Mouse (Mus musculus): ENCODE measurements around the gene Gm28374. TPM values are rescaled to one million over a fixed set of nuclear protein-coding genes. Genes with fewer than 3 reads are reported as not detected.
A peak's percentile ranks its signal among the peaks of the same experiment; 100 is the strongest.
"Not testable (repeated sequence)": the region's sequence is repeated elsewhere in the genome, so short reads cannot be mapped to it uniquely, and the experiment has no call there.

Gene Gm28374
- polyA plus RNA-seq, 1 experiment, result 0.26 TPM

- Histone ChIP-seq H3ac (ENCODE audit: control insufficient read depth, insufficient read length) (peak overlapping the region; percentile 46), H3K36me3 (ENCODE audit: control insufficient read depth, insufficient read depth) (peaks cover 9% of the 10 kb centered on the region), H3K27me3 (ENCODE audit: control insufficient read depth, insufficient read depth, insufficient read length) (no peaks in the 10 kb centered on the region), H3K79me2 (ENCODE audit: control insufficient read depth, insufficient read depth) (peaks cover 16% of the 10 kb centered on the region), H3K4me2 (ENCODE audit: low read depth) (peak overlapping the region; percentile 88), H3K4me3 (peak overlapping the region; percentile 94)
- no peak for TF ChIP-seq REST (IDR thresholded peaks at IDR 0.05; ENCODE audit: insufficient read depth, insufficient read length)
- no peak for TF ChIP-seq MYOG (IDR thresholded peaks at IDR 0.05; ENCODE audit: control insufficient read depth in 1 of 3, insufficient read depth in 1 of 3, insufficient read length in 2 of 3, low read depth in 2 of 3)
- TF ChIP-seq MYOD1 (IDR thresholded peaks at IDR 0.05; ENCODE audit: control insufficient read depth in 1 of 3, insufficient read length in 2 of 3, low read depth in 2 of 3), result peak in 1 of 3 experiments; percentile 35
Observed at GRCm38 (mm10) chr19:6045366-6046293, 36.4 kb downstream of the Gm28374 start.

- H3K27me3 ChIP-seq (ENCODE audit: control insufficient read depth, insufficient read depth, insufficient read length); H3K36me3 ChIP-seq (ENCODE audit: control insufficient read depth, insufficient read depth); H3K4me3 ChIP-seq; H3K4me2 ChIP-seq (ENCODE audit: low read depth); H3ac ChIP-seq (ENCODE audit: control insufficient read depth, insufficient read length): not testable (repeated sequence)
- H3K79me2 ChIP-seq (ENCODE audit: control insufficient read depth, insufficient read depth), result peaks cover 16% of the 10 kb centered on the region
Observed at GRCm38 (mm10) chr19:6044102-6044501, 38.0 kb downstream of the Gm28374 start.

GRCm38 (mm10) chr19:6042293-6042692 lies 39.8 kb downstream of the Gm28374 start:
- Histone ChIP-seq H3K4me3 (no peak overlapping the region), H3K27me3 (ENCODE audit: control insufficient read depth, insufficient read depth, insufficient read length) (no peaks in the 10 kb centered on the region), H3K36me3 (ENCODE audit: control insufficient read depth, insufficient read depth) (no peaks in the 10 kb centered on the region), H3ac (ENCODE audit: control insufficient read depth, insufficient read length) (no peak overlapping the region), H3K4me2 (ENCODE audit: low read depth) (no peak overlapping the region), H3K79me2 (ENCODE audit: control insufficient read depth, insufficient read depth) (peaks cover under 1% of the 10 kb centered on the region)
- TF ChIP-seq CEBPB (IDR thresholded peaks at IDR 0.05; ENCODE audit: insufficient read depth, poor library complexity, severe bottlenecking) (no peak), POLR2AphosphoS2 (IDR thresholded peaks at IDR 0.05; ENCODE audit: insufficient read length, low read depth) (peak; percentile 62)

GRCm38 (mm10) chr19:6040002-6040401 lies 42.1 kb downstream of the Gm28374 start:
- H3K36me3 ChIP-seq (ENCODE audit: control insufficient read depth, insufficient read depth), result no peaks in the 10 kb centered on the region
- no peaks in the 10 kb centered on the region for H3K27me3 ChIP-seq (ENCODE audit: control insufficient read depth, insufficient read depth, insufficient read length)
- no peak overlapping the region for H3ac ChIP-seq (ENCODE audit: control insufficient read depth, insufficient read length)
- H3K4me2 ChIP-seq (ENCODE audit: low read depth), result no peak overlapping the region
- no peak overlapping the region for H3K4me3 ChIP-seq
- H3K79me2 ChIP-seq (ENCODE audit: control insufficient read depth, insufficient read depth), result no peaks in the 10 kb centered on the region
- no peak for TF ChIP-seq SRF (IDR thresholded peaks at IDR 0.05; ENCODE audit: control insufficient read depth, insufficient read length, low read depth)
- TF ChIP-seq TCF3 (IDR thresholded peaks at IDR 0.05; ENCODE audit: insufficient read length, low read depth), result no peak
- TF ChIP-seq MYOD1 (IDR thresholded peaks at IDR 0.05; ENCODE audit: control insufficient read depth in 1 of 3, insufficient read length in 2 of 3, low read depth in 2 of 3), result no peak
- TF ChIP-seq MAX (IDR thresholded peaks at IDR 0.05; ENCODE audit: low read depth), result no peak
- no peak for TF ChIP-seq POLR2A (IDR thresholded peaks at IDR 0.05; ENCODE audit: insufficient read length, low read depth)
- no peak for TF ChIP-seq MYOG (IDR thresholded peaks at IDR 0.05; ENCODE audit: control insufficient read depth in 1 of 3, insufficient read depth in 1 of 3, insufficient read length in 2 of 3, low read depth in 2 of 3)
- no peak for TF ChIP-seq REST (IDR thresholded peaks at IDR 0.05; ENCODE audit: insufficient read depth, insufficient read length)
- TF ChIP-seq E2F4 (IDR thresholded peaks at IDR 0.05; ENCODE audit: insufficient read depth), result no peak
- no peak for TF ChIP-seq CEBPB (IDR thresholded peaks at IDR 0.05; ENCODE audit: insufficient read depth, poor library complexity, severe bottlenecking)
- no peak for TF ChIP-seq TCF12 (IDR thresholded peaks at IDR 0.05; ENCODE audit: insufficient read depth, poor library complexity, severe bottlenecking)
- TF ChIP-seq POLR2AphosphoS2 (IDR thresholded peaks at IDR 0.05; ENCODE audit: insufficient read length, low read depth), result no peak
- TF ChIP-seq USF1 (IDR thresholded peaks at IDR 0.05; ENCODE audit: low read depth), result no peak

- no peak for TF ChIP-seq POLR2A (IDR thresholded peaks at IDR 0.05; ENCODE audit: insufficient read length, low read depth)
- TF ChIP-seq CEBPB (IDR thresholded peaks at IDR 0.05; ENCODE audit: insufficient read depth, poor library complexity, severe bottlenecking), result no peak
- no peak for TF ChIP-seq POLR2AphosphoS2 (IDR thresholded peaks at IDR 0.05; ENCODE audit: insufficient read length, low read depth)
- no peak for TF ChIP-seq E2F4 (IDR thresholded peaks at IDR 0.05; ENCODE audit: insufficient read depth)
- TF ChIP-seq SRF (IDR thresholded peaks at IDR 0.05; ENCODE audit: control insufficient read depth, insufficient read length, low read depth), result no peak
- TF ChIP-seq MAX (IDR thresholded peaks at IDR 0.05; ENCODE audit: low read depth), result no peak
- TF ChIP-seq REST (IDR thresholded peaks at IDR 0.05; ENCODE audit: insufficient read depth, insufficient read length), result no peak
- no peak for TF ChIP-seq USF1 (IDR thresholded peaks at IDR 0.05; ENCODE audit: low read depth)
- no peak for TF ChIP-seq MYOD1 (IDR thresholded peaks at IDR 0.05; ENCODE audit: control insufficient read depth in 1 of 3, insufficient read length in 2 of 3, low read depth in 2 of 3)
- no peak for TF ChIP-seq TCF12 (IDR thresholded peaks at IDR 0.05; ENCODE audit: insufficient read depth, poor library complexity, severe bottlenecking)
- TF ChIP-seq MYOG (IDR thresholded peaks at IDR 0.05; ENCODE audit: control insufficient read depth in 1 of 3, insufficient read depth in 1 of 3, insufficient read length in 2 of 3, low read depth in 2 of 3), result no peak
- no peak for TF ChIP-seq TCF3 (IDR thresholded peaks at IDR 0.05; ENCODE audit: insufficient read length, low read depth)
- no peak overlapping the region for H3K4me2 ChIP-seq (ENCODE audit: low read depth)
- no peaks in the 10 kb centered on the region for H3K79me2 ChIP-seq (ENCODE audit: control insufficient read depth, insufficient read depth)
- no peak overlapping the region for H3ac ChIP-seq (ENCODE audit: control insufficient read depth, insufficient read length)
- H3K4me3 ChIP-seq, result no peak overlapping the region
- no peaks in the 10 kb centered on the region for H3K27me3 ChIP-seq (ENCODE audit: control insufficient read depth, insufficient read depth, insufficient read length)
- no peaks in the 10 kb centered on the region for H3K36me3 ChIP-seq (ENCODE audit: control insufficient read depth, insufficient read depth)
Observed at GRCm38 (mm10) chr19:6038326-6038725, 43.7 kb downstream of the Gm28374 start.

Measured in myocyte (in vitro differentiated cells).